Mouse (Mus musculus) bone marrow macrophage, adult 2 months (primary cell): ENCODE measurements around the gene 5330417C22Rik.

Experiments
- CTCF ChIP-seq: IDR thresholded peaks from 2 replicates; pipeline ENCODE4 v1.5.1; 2012; ENCODE audit warnings: low read depth, mild to moderate bottlenecking, low read length, moderate library complexity
- POLR2A ChIP-seq: IDR thresholded peaks from 2 replicates; pipeline ENCODE4 v1.6.1; 2012; ENCODE audit warnings: mild to moderate bottlenecking, low read depth, low read length, borderline replicate concordance

- TF ChIP-seq CTCF (no peak), POLR2A (no peak)
Observed at GRCm38 (mm10) chr3:108423844-108424801, 112.2 kb downstream of the 5330417C22Rik start.
